Mouse (Mus musculus): Measurements from ENCODE around the gene Exoc3l. TPM values are rescaled to one million over a fixed set of nuclear protein-coding genes. Genes with fewer than 3 reads are reported as not detected.
"Not testable (repeated sequence)": the region's sequence is repeated elsewhere in the genome, so short reads cannot be mapped to it uniquely, and the experiment has no call there.

The Exoc3l gene
- polyA plus RNA-seq, 1 experiment, result 28.5 TPM

DNA sequence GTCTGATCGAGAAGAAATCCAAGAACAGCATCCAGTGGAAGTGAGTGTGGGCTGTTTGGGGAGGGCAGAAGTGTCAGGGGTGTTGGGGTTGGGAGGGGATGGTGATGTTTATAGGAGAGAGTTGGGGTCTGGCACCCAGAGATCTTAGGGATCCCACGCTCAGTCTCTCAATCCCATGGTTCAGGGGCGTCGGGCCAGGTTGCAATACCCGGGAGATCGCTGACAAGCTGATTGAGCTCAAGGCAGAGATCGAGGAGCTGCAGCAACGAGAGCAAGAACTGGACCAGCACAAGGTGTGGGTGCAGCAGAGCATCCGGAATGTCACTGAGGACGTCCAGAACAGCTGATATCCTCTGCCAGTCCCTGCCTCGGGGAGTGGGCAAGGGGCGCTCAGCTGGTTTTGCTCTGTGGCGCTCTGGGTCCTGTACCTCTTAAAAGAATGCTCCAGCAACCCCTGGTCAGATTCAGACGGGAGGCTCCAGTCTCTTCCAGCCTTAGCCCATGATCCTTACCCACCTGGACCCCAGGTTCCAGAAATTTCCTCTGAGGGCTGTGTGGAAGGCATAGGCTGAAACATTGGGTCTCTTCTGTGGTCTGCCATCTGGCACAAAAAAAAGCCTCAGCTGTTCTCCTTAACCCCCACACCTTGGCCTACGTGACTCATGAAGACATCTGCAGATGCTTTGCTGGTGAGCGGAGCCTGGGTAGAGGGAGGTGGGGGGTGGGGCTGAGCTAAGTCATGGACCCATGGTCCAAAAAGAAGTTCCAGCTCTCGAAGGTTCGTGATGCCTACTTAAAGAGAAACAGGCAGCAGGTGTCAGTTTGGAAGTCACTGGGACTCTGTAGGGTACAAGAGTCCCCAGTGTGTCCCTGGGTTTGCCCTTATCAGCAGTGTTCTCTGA, 2.7 kb upstream of the Exoc3l start:
- TF ChIP-seq POLR2A (IDR thresholded peaks at IDR 0.05; ENCODE audit: control insufficient read depth, low read depth, low read length), result no peak
- no peak for TF ChIP-seq CTCF (IDR thresholded peaks at IDR 0.05; ENCODE audit: control insufficient read depth, insufficient read depth, insufficient replicate concordance, low read depth, low read length)
- peak overlapping the region; percentile 94 for H3K4me3 ChIP-seq (ENCODE audit: control insufficient read depth, low read depth, low read length)
- H3K36me3 ChIP-seq (ENCODE audit: control insufficient read depth, insufficient read depth, low read length), result peaks cover 2% of the 10 kb centered on the region; the same call in 1 of the 2 replicates
- peaks cover 10% of the 10 kb centered on the region for H3K4me1 ChIP-seq (ENCODE audit: control insufficient read depth, insufficient read depth, low read length)
- no peaks in the 10 kb centered on the region for H3K27me3 ChIP-seq (ENCODE audit: control insufficient read depth, insufficient read depth, low read length)
- 0 out of 2 replicates have a peak overlapping the region, but pooled peaks have one; percentile 75 for H3K27ac ChIP-seq (ENCODE audit: control insufficient read depth, insufficient read depth, low read depth, low read length)

DNA sequence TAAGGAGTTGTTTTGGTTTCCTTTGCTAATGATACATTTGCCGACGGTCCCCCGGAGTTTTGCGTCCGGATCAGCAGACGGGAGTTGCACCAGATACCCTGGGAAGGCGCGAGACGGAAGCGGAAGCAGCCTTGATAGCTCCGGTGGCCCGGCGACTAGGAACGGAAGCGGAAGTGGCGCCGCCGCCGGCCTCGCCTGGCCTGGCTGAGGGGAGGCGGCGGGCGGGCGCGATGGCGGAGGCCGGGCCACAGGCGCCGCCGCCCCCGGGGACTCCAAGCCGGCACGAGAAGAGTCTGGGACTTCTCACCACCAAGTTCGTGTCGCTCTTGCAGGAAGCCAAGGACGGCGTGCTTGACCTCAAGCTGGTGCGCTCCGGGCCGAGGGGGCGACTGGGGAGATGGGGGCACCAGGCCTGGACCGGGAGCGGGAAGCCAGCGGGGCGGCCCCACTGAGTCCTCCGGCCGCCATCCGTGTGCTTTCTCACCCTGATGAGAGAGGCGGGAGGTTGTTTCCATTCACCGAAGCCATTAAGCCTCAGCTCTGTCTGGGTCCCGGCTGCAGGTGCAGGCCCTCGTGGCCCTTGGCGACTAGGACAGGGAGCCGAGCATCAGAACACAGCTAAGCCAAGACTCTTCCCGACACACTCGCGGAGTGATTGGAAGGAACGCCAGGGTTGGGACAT, 1.8 kb upstream of the Exoc3l start, which contains the start of gene E2f4:
E2f4 (plus strand) TSS at position 153 of the 682 bp plus-strand sequence.
- peaks cover 2% of the 10 kb centered on the region; the same call in 1 of the 2 replicates for H3K36me3 ChIP-seq (ENCODE audit: control insufficient read depth, insufficient read depth, low read length)
- H3K27ac ChIP-seq (ENCODE audit: control insufficient read depth, insufficient read depth, low read depth, low read length), result peak within 1 kb of the TSS; percentile 75
- peak within 1 kb of the TSS; percentile 94 for H3K4me3 ChIP-seq (ENCODE audit: control insufficient read depth, low read depth, low read length)
- peaks cover 10% of the 10 kb centered on the region for H3K4me1 ChIP-seq (ENCODE audit: control insufficient read depth, insufficient read depth, low read length)
- TF ChIP-seq POLR2A (IDR thresholded peaks at IDR 0.05; ENCODE audit: control insufficient read depth, low read depth, low read length) (peak; percentile 69; the same call in 1 of the 2 replicates), CTCF (IDR thresholded peaks at IDR 0.05; ENCODE audit: control insufficient read depth, insufficient read depth, insufficient replicate concordance, low read depth, low read length) (no peak)
- H3K27me3 ChIP-seq (ENCODE audit: control insufficient read depth, insufficient read depth, low read length), result no peaks in the 10 kb centered on the region

DNA sequence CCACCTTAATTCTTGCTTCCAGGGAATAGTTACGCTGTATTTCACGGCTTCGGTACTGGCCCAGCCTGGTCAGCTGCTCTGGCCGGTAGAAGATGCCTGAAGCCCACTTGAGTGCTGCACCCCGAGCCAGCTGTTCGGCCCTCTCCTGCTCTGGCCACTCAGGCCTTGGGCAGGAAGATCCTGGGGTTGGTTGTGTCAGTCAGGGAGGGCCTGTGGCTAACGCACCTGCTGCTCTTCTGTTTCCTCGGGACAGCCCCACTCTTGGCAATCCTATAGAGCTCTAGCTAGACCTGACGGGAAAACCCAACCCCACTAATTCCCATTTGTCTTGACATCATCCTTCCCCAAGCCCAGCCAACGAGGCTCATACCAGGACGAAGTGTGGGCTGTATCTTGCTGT, 645 bp downstream of the Exoc3l start:
- peak overlapping the region; percentile 55 for H3K4me3 ChIP-seq (ENCODE audit: control insufficient read depth, low read depth, low read length)

DNA sequence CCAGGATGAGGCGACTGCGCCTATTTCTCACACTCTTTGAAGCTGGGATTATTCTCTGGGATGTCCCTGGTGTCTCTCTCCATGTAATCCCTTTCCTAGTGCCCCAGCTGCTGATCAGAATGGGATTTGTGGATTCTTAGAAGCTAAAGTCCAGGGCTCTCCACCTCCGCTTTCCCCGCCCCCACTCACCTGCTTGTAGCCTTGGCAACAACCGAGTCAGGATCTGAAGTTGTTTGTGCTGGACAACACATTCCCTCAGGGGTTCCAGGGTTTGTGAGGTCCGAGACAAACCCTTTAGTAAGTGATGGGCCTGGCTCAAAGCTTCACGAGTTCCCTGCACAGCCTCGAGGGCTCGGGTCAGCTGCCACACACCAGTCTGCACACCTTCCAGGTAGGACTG, 1.1 kb downstream of the Exoc3l start:
- Histone ChIP-seq H3K27ac (ENCODE audit: control insufficient read depth, insufficient read depth, low read depth, low read length) (peak overlapping the region; percentile 78), H3K27me3 (ENCODE audit: control insufficient read depth, insufficient read depth, low read length) (no peaks in the 10 kb centered on the region; the same call in 1 of the 2 replicates), H3K4me3 (ENCODE audit: control insufficient read depth, low read depth, low read length) (peak overlapping the region; percentile 55), H3K4me1 (ENCODE audit: control insufficient read depth, insufficient read depth, low read length) (peaks cover 20% of the 10 kb centered on the region), H3K36me3 (ENCODE audit: control insufficient read depth, insufficient read depth, low read length) (no peaks in the 10 kb centered on the region; the same call in 1 of the 2 replicates)
- no peak for TF ChIP-seq POLR2A (IDR thresholded peaks at IDR 0.05; ENCODE audit: control insufficient read depth, low read depth, low read length)
- TF ChIP-seq CTCF (IDR thresholded peaks at IDR 0.05; ENCODE audit: control insufficient read depth, insufficient read depth, insufficient replicate concordance, low read depth, low read length), result no peak

More for the DNA sequence above, 645 bp downstream of the Exoc3l start:
- Histone ChIP-seq H3K4me1 (ENCODE audit: control insufficient read depth, insufficient read depth, low read length) (peaks cover 16% of the 10 kb centered on the region), H3K27ac (ENCODE audit: control insufficient read depth, insufficient read depth, low read depth, low read length) (peak overlapping the region; percentile 78), H3K36me3 (ENCODE audit: control insufficient read depth, insufficient read depth, low read length) (no peaks in the 10 kb centered on the region; the same call in 1 of the 2 replicates), H3K27me3 (ENCODE audit: control insufficient read depth, insufficient read depth, low read length) (no peaks in the 10 kb centered on the region)
- TF ChIP-seq POLR2A (IDR thresholded peaks at IDR 0.05; ENCODE audit: control insufficient read depth, low read depth, low read length) (no peak), CTCF (IDR thresholded peaks at IDR 0.05; ENCODE audit: control insufficient read depth, insufficient read depth, insufficient replicate concordance, low read depth, low read length) (no peak)

DNA sequence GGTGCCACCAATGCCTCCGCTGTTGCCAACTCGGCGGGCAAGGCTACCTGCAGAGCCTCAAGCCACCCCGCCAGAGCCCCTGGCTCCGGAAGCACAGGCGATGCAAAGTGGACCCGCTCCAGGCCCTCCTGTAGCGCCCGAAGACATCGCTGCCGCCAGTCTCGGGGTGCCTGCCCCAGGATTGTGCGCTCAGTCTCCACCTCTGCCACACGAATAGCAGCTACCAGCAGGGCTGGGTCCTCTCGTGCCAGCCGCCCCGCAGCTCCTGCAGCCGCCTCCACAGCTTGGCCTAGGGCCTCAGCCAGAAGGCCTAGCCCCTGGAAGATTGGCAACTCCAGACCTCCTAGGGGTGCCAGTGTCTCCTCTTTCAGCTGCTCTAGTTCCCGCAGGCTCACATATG, 2.5 kb downstream of the Exoc3l start:
- Histone ChIP-seq H3K36me3 (ENCODE audit: control insufficient read depth, insufficient read depth, low read length) (no peaks in the 10 kb centered on the region), H3K27ac (ENCODE audit: control insufficient read depth, insufficient read depth, low read depth, low read length) (no peak overlapping the region), H3K27me3 (ENCODE audit: control insufficient read depth, insufficient read depth, low read length) (no peaks in the 10 kb centered on the region; the same call in 1 of the 2 replicates), H3K4me3 (ENCODE audit: control insufficient read depth, low read depth, low read length) (peak overlapping the region; percentile 81), H3K4me1 (ENCODE audit: control insufficient read depth, insufficient read depth, low read length) (peaks cover 22% of the 10 kb centered on the region)
- TF ChIP-seq CTCF (IDR thresholded peaks at IDR 0.05; ENCODE audit: control insufficient read depth, insufficient read depth, insufficient replicate concordance, low read depth, low read length) (no peak), POLR2A (IDR thresholded peaks at IDR 0.05; ENCODE audit: control insufficient read depth, low read depth, low read length) (no peak)

DNA sequence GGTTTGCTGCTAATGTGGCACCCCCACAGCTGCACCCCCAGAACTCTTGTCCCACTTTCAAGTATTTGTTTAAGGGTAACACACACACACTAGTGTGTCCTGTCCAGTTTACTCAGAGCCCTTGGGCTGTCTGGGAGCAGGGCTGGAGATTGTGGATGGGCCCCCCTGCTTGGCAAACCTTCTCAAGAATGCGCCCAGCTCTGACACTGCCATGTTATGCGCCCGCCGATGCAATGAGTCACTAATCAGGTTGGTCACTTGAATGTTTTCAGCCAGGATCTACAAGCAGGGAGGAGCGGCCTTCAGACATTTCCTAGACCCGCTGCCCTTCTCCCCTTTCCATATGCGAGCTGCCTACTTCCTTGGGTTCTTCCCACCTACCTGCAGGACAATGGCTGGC, 3.4 kb downstream of the Exoc3l start:
- Histone ChIP-seq H3K4me1 (ENCODE audit: control insufficient read depth, insufficient read depth, low read length) (peaks cover 17% of the 10 kb centered on the region), H3K27me3 (ENCODE audit: control insufficient read depth, insufficient read depth, low read length) (no peaks in the 10 kb centered on the region; the same call in 1 of the 2 replicates), H3K4me3 (ENCODE audit: control insufficient read depth, low read depth, low read length) (peak overlapping the region; percentile 81), H3K36me3 (ENCODE audit: control insufficient read depth, insufficient read depth, low read length) (no peaks in the 10 kb centered on the region), H3K27ac (ENCODE audit: control insufficient read depth, insufficient read depth, low read depth, low read length) (no peak overlapping the region)
- TF ChIP-seq CTCF (IDR thresholded peaks at IDR 0.05; ENCODE audit: control insufficient read depth, insufficient read depth, insufficient replicate concordance, low read depth, low read length), result no peak
- no peak for TF ChIP-seq POLR2A (IDR thresholded peaks at IDR 0.05; ENCODE audit: control insufficient read depth, low read depth, low read length)

DNA sequence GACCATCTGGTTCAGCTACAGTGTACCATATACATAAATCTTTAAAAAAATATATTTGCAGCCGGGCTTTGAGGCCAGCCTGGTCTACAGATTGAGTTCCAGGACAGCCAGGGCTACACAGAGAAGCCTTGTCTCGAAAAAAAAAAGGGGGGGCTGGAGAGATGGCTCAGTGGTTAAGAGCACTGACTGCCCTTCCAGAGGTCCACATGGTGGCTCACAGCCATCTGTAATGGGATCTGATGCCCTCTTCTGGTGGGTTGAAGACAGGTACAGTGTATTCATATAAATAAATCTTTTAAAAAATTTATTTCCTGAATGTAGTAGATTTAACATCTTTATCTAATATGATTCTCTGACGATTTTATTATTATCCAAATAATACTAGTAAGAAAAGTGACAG, 4.1 kb downstream of the Exoc3l start:
- H3K27me3 ChIP-seq (ENCODE audit: control insufficient read depth, insufficient read depth, low read length); H3K36me3 ChIP-seq (ENCODE audit: control insufficient read depth, insufficient read depth, low read length); H3K27ac ChIP-seq (ENCODE audit: control insufficient read depth, insufficient read depth, low read depth, low read length): not testable (repeated sequence)
- Histone ChIP-seq H3K4me1 (ENCODE audit: control insufficient read depth, insufficient read depth, low read length) (peaks cover 17% of the 10 kb centered on the region), H3K4me3 (ENCODE audit: control insufficient read depth, low read depth, low read length) (peak overlapping the region; percentile 95)

DNA sequence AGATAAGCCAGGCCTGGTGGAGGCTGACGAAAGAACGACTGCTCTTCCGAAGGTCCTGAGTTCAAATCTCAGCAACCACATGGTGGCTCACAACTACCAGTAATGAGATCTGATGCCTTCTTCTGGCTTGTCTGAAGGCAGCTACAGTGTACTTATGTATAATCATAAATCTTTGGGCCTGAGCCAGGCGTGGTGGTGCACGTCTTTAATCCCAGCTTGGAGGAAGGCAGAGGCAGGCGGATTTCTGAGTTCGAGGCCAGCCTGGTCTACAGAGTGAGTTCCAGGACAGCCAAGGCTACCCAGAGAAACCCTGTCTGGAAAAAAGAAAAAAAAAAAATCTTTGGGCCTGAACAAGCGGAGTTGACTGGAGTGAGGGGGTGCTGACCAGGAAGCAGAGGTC, 4.5 kb downstream of the Exoc3l start:
- H3K36me3 ChIP-seq (ENCODE audit: control insufficient read depth, insufficient read depth, low read length); H3K27me3 ChIP-seq (ENCODE audit: control insufficient read depth, insufficient read depth, low read length); H3K27ac ChIP-seq (ENCODE audit: control insufficient read depth, insufficient read depth, low read depth, low read length): not testable (repeated sequence)
- peaks cover 17% of the 10 kb centered on the region for H3K4me1 ChIP-seq (ENCODE audit: control insufficient read depth, insufficient read depth, low read length)
- H3K4me3 ChIP-seq (ENCODE audit: control insufficient read depth, low read depth, low read length), result peak overlapping the region; percentile 95
